Mouse (Mus musculus) thymus, adult 2 months (tissue): Measurements from ENCODE around the gene Tuba3b. TPM values are rescaled to one million over a fixed set of nuclear protein-coding genes. Genes with fewer than 3 reads are reported as not detected.

Source experiments
- DNase-seq: peaks from one replicate; pipeline ENCODE4 v3.0.0; 2021
- H3K27ac ChIP-seq: fragments of 200-500 bp; 2 replicates; pipeline ENCODE4 v1.5.1; 2012; ENCODE audit warnings: low read length, control low read depth; ENCODE audit not compliant: control insufficient read depth, insufficient read depth
- H3K27me3 ChIP-seq: fragments of 200-500 bp; 2 replicates; pipeline ENCODE4 v1.6.1; 2012; ENCODE audit warnings: mild to moderate bottlenecking, low read length, moderate library complexity, mixed read lengths; ENCODE audit not compliant: control insufficient read depth, insufficient read depth
- H3K36me3 ChIP-seq: fragments of 200-500 bp; 2 replicates; pipeline ENCODE4 v1.6.1; 2012; ENCODE audit warnings: mild to moderate bottlenecking, low read length, moderate library complexity; ENCODE audit not compliant: control insufficient read depth, insufficient read depth
- H3K4me1 ChIP-seq: fragments of 200-500 bp; replicated peaks from 2 replicates; pipeline ENCODE4 v1.6.1; 2012; ENCODE audit warnings: low read length; ENCODE audit not compliant: control insufficient read depth, insufficient read depth
- H3K4me3 ChIP-seq: fragments of 200-500 bp; 2 replicates; pipeline ENCODE4 v1.5.1; 2012; ENCODE audit warnings: mild to moderate bottlenecking, low read length, control low read depth, moderate library complexity; ENCODE audit not compliant: control insufficient read depth, insufficient read depth
- CTCF ChIP-seq: fragments of 200-500 bp; IDR thresholded peaks from 2 replicates; pipeline ENCODE4 v1.5.1; 2012; ENCODE audit warnings: mild to moderate bottlenecking, control low read depth, low read length, moderate library complexity, borderline replicate concordance; ENCODE audit not compliant: control insufficient read depth, poor library complexity, insufficient read depth; ENCODE audit errors: extremely low read depth
- POLR2A ChIP-seq: fragments of 200-500 bp; IDR thresholded peaks from 2 replicates; pipeline ENCODE4 v1.6.1; 2012; ENCODE audit warnings: mild to moderate bottlenecking, low read length, control low read depth, moderate library complexity; ENCODE audit not compliant: control insufficient read depth, poor library complexity, insufficient read depth; ENCODE audit errors: extremely low read depth
- WGBS: fragments of 180-500 bp; shearing (Covaris S2); methylation state at CpG from one replicate; pipeline ENCODE4 v1.1.7; 2018; 5-methylcytosine and 5-hydroxymethylcytosine counted together
- polyA plus RNA-seq: library from polyadenylated mRNA; depleted of rRNA; stranded (reverse); fragments of >200 nt; gene quantifications from 2 replicates; pipeline ENCODE4 v1.2.3, GENCODE M21; 2012

Tuba3b gene
- polyA plus RNA-seq, 1 experiment: 0.61 TPM

DNA sequence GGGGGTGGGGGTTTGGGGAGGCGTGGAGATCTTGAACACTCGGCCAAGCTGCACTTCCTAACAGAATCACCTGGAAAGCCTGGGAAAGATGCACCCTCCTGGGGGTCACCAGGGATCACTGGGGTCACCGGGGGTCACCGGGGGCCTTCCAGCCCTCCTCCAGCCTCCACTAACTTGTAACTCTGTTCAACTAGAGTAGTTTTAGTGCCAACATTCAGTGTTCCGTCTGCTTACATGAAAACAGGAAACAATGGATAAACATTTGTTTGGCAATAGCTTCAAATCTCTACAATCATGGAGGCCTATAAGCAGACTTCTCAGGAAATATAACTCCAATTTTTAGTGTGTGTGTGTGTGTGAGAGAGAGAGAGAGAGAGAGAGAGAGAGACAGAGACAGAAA lies 37.4 kb downstream of the Tuba3b start:
- H3K27ac ChIP-seq: no peak overlapping the region
- no peaks in the 10 kb centered on the region for H3K27me3 ChIP-seq
- no peak overlapping the region for H3K4me3 ChIP-seq
- DNase-seq: no peak
- H3K4me1 ChIP-seq: no peaks in the 10 kb centered on the region
- 96% methylated on average over 5 of the region's 5 CpGs for WGBS
- TF ChIP-seq CTCF (no peak), POLR2A (no peak)
- no peaks in the 10 kb centered on the region for H3K36me3 ChIP-seq

DNA sequence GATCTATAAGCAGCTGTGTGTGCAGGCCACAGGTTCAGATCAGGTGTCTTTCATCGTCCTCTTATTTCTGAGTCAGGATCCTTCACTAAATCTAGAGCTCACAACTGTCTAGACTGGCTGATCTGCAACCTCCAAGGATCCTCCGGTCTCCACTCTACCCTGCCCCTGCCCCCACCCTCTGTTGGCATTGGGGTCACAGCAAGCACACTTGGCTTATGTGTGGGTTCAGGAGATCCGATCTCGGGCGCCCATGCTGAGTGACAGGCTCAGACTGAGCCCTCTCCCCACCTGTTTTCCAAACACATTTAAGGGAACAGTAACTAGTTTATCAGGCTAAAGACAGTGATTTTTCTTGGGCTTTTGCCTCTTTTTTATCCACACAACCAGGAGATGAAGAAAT lies 38.1 kb downstream of the Tuba3b start:
- no peak overlapping the region for H3K27ac ChIP-seq
- 94% methylated on average over 5 of the region's 5 CpGs for WGBS
- TF ChIP-seq POLR2A (no peak), CTCF (no peak)
- no peak overlapping the region for H3K4me3 ChIP-seq
- no peaks in the 10 kb centered on the region for H3K4me1 ChIP-seq
- no peaks in the 10 kb centered on the region for H3K27me3 ChIP-seq
- H3K36me3 ChIP-seq: no peaks in the 10 kb centered on the region
- no peak for DNase-seq

DNA sequence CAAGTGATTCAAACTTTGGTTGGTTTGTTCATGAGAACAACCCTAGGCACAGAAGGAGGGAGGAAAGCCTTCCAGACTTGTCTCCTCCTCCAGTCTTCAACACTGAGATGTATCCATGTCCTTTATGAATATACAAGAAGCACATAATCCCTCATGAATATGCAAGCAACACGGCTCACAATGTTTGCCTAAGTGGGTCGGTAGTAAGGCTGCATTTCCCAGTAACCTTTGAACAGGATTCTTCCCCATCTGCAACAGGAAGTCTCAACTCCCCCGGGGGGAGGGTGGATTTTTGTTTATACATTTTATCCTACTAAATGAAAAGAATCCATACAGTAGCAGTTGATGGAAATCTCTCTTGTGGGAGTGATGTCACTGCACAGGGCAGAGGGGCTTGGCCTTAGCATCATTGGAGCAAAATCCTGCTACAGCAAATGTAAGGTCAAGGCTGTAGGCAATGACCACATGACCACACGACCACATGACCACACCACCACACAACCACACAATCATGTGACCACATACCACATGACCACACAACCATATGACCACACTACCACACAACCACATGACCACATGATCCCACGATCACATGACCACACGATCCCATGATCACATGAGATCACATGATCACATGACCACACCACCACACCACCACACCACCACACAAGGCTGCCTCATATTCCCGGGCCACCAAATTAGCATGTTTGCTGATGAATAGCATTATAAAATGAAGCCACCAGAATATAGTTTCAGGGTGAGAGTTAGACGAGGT lies 38.7 kb downstream of the Tuba3b start:
- Histone ChIP-seq H3K36me3 (no peaks in the 10 kb centered on the region), H3K4me1 (no peaks in the 10 kb centered on the region), H3K27ac (no peak overlapping the region), H3K27me3 (no peaks in the 10 kb centered on the region), H3K4me3 (no peak overlapping the region)
- DNase-seq: no peak
- WGBS: 78% methylated on average over 8 of the region's 8 CpGs
- TF ChIP-seq POLR2A: no peak
- TF ChIP-seq CTCF: no peak

DNA sequence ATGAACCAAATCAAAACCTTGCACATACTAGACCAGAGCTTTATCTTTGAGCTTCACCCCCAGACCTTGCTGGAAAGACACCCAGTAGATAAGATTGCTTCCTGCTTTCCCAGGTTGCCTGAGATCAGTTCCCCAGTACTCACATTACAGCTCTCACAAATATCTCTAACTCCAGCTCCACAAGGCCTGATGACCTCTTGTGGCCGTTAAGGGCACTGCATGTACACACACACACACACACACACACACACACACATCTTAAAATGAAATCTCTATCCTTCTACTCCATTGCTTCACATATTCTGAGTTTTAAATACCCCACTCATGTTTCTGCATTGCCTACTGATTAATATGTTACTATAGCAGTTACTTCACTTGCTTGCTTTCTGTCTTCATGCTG lies 40.1 kb downstream of the Tuba3b start:
- H3K4me1 ChIP-seq: no peaks in the 10 kb centered on the region
- H3K27ac ChIP-seq: no peak overlapping the region
- TF ChIP-seq CTCF (no peak), POLR2A (no peak)
- H3K27me3 ChIP-seq: no peaks in the 10 kb centered on the region
- no peaks in the 10 kb centered on the region for H3K36me3 ChIP-seq
- no peak for DNase-seq
- 90% methylated on average over 1 of the region's 1 CpGs for WGBS
- H3K4me3 ChIP-seq: no peak overlapping the region

DNA sequence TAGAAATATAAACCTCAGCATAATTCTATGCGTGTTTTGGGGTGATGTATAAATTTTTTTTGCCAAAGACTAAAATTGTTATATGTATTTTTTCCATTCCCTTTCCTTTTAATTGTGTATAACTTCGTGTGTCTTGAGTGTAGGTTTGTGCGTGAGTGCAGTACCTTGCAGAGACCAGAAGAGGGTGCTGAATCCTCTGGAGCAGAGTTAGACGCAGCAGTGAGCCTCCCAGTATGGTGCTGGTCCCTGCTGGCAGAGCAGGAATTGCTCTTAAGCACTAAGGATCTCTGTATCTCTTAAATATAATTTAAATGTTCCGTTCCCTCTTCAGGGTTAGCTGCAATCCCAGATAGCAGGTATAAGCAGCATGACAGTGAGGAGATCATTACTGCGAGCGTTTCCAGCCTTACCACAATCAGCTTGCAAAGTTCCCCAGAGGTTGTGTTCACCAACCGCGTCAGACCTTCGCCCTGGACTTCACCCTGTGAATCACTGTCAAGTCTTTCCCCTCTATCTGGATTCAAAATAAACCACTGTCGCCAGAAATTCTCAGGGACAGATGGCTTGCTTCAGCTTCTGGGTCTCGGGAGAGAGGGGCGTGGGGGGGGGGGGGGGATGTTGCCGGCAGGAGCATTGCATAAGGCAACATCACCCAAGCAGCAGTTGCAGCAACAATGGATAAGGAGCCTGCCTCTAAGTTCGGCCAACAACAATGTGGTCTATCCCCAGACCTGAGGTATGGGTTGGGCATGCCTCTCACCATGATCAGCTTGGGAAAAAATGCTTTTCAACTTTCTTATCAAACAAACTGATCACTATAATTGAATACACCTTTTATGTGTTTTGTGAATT lies 41.4 kb downstream of the Tuba3b start:
- WGBS: 96% methylated on average over 15 of the region's 15 CpGs
- Histone ChIP-seq H3K4me3 (no peak overlapping the region), H3K27ac (no peak overlapping the region), H3K27me3 (no peaks in the 10 kb centered on the region), H3K36me3 (no peaks in the 10 kb centered on the region), H3K4me1 (no peaks in the 10 kb centered on the region)
- no peak for TF ChIP-seq CTCF
- no peak for DNase-seq

DNA sequence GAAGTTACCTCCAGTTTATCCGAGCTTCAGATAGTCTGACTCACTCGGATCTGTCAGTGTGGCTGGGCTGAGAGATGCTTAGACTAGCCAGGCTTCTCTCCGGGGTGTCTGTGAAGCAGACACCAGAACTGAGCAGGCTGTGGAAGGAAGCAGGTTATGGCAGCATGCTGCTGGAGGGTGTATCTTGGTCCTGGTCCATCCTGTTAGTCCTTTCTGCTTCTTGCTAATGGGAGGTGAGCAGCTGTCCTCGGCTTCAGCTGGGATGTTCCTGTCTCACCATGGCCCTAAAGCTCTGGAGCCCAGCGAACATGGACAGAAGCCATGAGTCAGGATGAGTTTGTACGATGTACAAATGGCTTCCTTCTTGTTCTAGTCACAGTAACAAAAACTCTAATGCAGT lies 43.6 kb downstream of the Tuba3b start:
- Histone ChIP-seq H3K36me3 (no peaks in the 10 kb centered on the region), H3K4me3 (no peak overlapping the region), H3K27ac (no peak overlapping the region), H3K4me1 (no peaks in the 10 kb centered on the region), H3K27me3 (no peaks in the 10 kb centered on the region)
- TF ChIP-seq POLR2A (no peak), CTCF (no peak)
- WGBS: 90% methylated on average over 6 of the region's 6 CpGs
- no peak for DNase-seq

DNA sequence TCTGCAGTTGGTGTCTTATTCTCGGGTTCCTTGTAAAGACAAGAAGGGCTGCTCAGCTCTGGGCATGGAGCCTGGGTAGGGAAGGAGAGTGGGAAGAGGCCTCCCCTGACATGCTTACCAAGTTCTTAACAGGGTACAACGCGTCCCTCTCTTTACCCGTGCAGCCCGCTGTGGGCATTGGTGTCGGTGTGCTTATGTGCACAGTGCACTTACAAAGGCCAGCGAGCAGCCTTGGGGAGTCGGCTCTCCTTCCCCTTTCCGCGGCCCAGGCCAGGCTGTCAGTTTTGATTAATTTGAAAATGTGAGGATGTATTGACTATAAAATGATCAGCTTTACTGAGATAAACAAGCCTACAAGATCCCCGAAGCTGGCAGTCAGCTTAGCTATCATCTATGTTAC lies 45.4 kb downstream of the Tuba3b start:
- Histone ChIP-seq H3K4me3 (no peak overlapping the region), H3K27ac (no peak overlapping the region), H3K27me3 (no peaks in the 10 kb centered on the region), H3K4me1 (no peaks in the 10 kb centered on the region), H3K36me3 (no peaks in the 10 kb centered on the region)
- 58% methylated on average over 11 of the region's 11 CpGs for WGBS
- TF ChIP-seq CTCF (no peak), POLR2A (no peak)
- no peak for DNase-seq
